Mouse (Mus musculus) MN1 (cell line): Measurements from ENCODE around the gene Vtcn1.

ENCODE experiments used
- DNase-seq: peaks from one replicate; pipeline ENCODE4 v3.0.0-alpha.2; 2016; ENCODE audit warnings: low spot score

Gene Vtcn1

GRCm38 (mm10) chr3:100921825-100922505 is 96.7 kb downstream of the Vtcn1 start, which contains the start of gene Trim45:
TSS of gene Trim45 (plus strand) at chr3:100922202.
- peak; percentile 99 for DNase-seq

GRCm38 (mm10) chr3:100922506-100923375 is 97.5 kb downstream of the Vtcn1 start:
- no peak for DNase-seq

GRCm38 (mm10) chr3:100924065-100924732 is 98.9 kb downstream of the Vtcn1 start:
- peak; percentile 13 for DNase-seq

- no peak for DNase-seq
These were observed 99.9 kb downstream of the Vtcn1 start for GRCm38 (mm10) chr3:100925176-100925575.

GRCm38 (mm10) chr3:100931332-100932076 is 106.2 kb downstream of the Vtcn1 start:
- no peak for DNase-seq

- DNase-seq: no peak
These were observed 107.1 kb downstream of the Vtcn1 start for GRCm38 (mm10) chr3:100932077-100932944.

GRCm38 (mm10) chr3:100935521-100935920 is 110.3 kb downstream of the Vtcn1 start:
- no peak for DNase-seq

- no peak for DNase-seq
These were observed 110.9 kb downstream of the Vtcn1 start for GRCm38 (mm10) chr3:100936201-100936600.

- DNase-seq: no peak
These were observed 113.0 kb downstream of the Vtcn1 start for GRCm38 (mm10) chr3:100938211-100938610.

GRCm38 (mm10) chr3:100940496-100941037 is 115.3 kb downstream of the Vtcn1 start:
- DNase-seq: no peak
